Mouse (Mus musculus) hindbrain, embryonic 16.5 days (tissue): ENCODE results near the gene Pdia5. TPM values are rescaled to one million over a fixed set of nuclear protein-coding genes. Genes with fewer than 3 reads are reported as not detected.

Source experiments
- ATAC-seq: fragments of 200-750 bp; cut with Nextera tagmentation; 2 replicates; pipeline ENCODE4 v1.8.0; 2017; ENCODE audit warnings: moderate TSS enrichment, moderate library complexity
- H3K27ac ChIP-seq: fragments of 300-500 bp; sonication (generic); 2 replicates; pipeline ENCODE4 v1.5.1; 2014; ENCODE audit warnings: low read depth, mild to moderate bottlenecking, control low read depth, low read length, moderate library complexity
- H3K27me3 ChIP-seq: fragments of 300-500 bp; sonication (generic); replicated peaks from 2 replicates; pipeline ENCODE4 v1.6.1; 2014; ENCODE audit warnings: low read length; ENCODE audit not compliant: control insufficient read depth, insufficient read depth
- H3K36me3 ChIP-seq: fragments of 300-500 bp; sonication (generic); 2 replicates; pipeline ENCODE4 v1.6.1; 2014; ENCODE audit warnings: mild to moderate bottlenecking, low read length, moderate library complexity, mixed read lengths; ENCODE audit not compliant: control insufficient read depth, insufficient read depth
- H3K4me1 ChIP-seq: fragments of 300-500 bp; sonication (generic); 2 replicates; pipeline ENCODE4 v1.6.1; 2014; ENCODE audit warnings: low read depth, low read length; ENCODE audit not compliant: control insufficient read depth, insufficient read depth
- H3K4me2 ChIP-seq: fragments of 300-500 bp; sonication (generic); 2 replicates; pipeline ENCODE4 v1.6.1; 2014; ENCODE audit warnings: mild to moderate bottlenecking, low read length, control low read depth, moderate library complexity
- H3K4me3 ChIP-seq: fragments of 300-500 bp; sonication (generic); 2 replicates; pipeline ENCODE4 v1.5.1; 2014; ENCODE audit warnings: mild to moderate bottlenecking, low read length, control low read depth, moderate library complexity
- H3K9ac ChIP-seq: fragments of 300-500 bp; sonication (generic); 2 replicates; pipeline ENCODE4 v1.6.1; 2014; ENCODE audit warnings: low read depth, mild to moderate bottlenecking, control low read depth, low read length, moderate library complexity
- H3K9me3 ChIP-seq: fragments of 300-500 bp; sonication (generic); 2 replicates; pipeline ENCODE4 v1.6.1; 2014; ENCODE audit warnings: mild to moderate bottlenecking, low read length, moderate library complexity; ENCODE audit not compliant: control insufficient read depth
- WGBS: fragments of 180-500 bp; shearing (Covaris S2); extraction: QIAGEN DNeasy Blood & Tissue Kit; methylation state at CpG from one replicate; pipeline ENCODE4 v1.1.7; 2014; 5-methylcytosine and 5-hydroxymethylcytosine counted together
- polyA plus RNA-seq: library from polyadenylated mRNA; unstranded; fragments of >200 nt; fragmentation: Nextera tagmentation; extraction: Ambion mirVana; gene quantifications from 2 replicates; pipeline ENCODE4 v1.2.1, GENCODE M21; 2015

The Pdia5 gene
- polyA plus RNA-seq, 1 experiment from 2014 or later, result 12.8 TPM

DNA sequence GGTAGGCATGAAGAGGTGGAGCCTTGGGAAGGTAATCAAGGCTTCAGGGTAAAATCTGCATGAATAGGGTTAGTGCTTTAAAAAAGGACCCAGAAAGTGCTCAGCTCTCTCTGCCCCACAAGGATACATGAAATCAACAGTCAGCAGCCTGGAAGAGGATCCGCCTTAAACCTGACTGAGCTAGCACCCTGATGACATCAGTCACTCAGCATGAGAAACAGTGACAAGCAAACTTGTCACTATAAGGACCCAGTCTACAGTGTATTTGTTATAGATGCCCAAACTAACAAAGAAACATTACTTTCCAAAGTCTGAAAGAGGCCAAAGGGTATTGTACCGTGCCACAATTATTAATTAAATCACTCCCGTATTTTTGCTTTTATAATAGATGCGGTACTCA lies 2.9 kb downstream of the Pdia5 start:
- Histone ChIP-seq H3K9ac (no peak overlapping the region), H3K4me1 (peaks cover 14% of the 10 kb centered on the region), H3K27me3 (no peaks in the 10 kb centered on the region), H3K27ac (no peak overlapping the region), H3K4me2 (no peak overlapping the region), H3K9me3 (no peaks in the 10 kb centered on the region), H3K4me3 (no peak overlapping the region), H3K36me3 (no peaks in the 10 kb centered on the region)
- ATAC-seq, result no peak
- 80% methylated on average over 4 of the region's 4 CpGs for WGBS

DNA sequence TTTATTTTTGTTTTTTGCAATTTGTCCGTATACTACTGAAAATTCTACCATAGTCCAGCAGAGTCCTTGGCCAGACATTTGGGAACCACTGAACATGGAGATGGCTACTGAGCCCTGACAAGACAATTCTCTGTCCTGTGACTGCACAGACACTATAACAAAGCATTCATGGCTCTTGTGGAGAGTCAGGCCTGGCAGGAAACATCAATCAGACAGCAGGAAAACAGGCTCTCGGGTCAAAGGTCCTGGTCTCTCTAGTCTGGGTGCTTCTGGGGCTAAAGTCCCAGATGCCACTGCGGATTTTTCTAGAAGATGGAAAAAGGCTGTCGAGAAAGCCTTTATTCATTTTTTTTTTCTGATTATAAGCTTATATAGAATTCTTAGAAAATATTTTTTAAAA lies 3.6 kb downstream of the Pdia5 start:
- 22% methylated on average over 4 of the region's 4 CpGs for WGBS
- Histone ChIP-seq H3K9ac (no peak overlapping the region), H3K27ac (no peak overlapping the region), H3K9me3 (no peaks in the 10 kb centered on the region), H3K4me3 (no peak overlapping the region), H3K27me3 (no peaks in the 10 kb centered on the region), H3K4me2 (no peak overlapping the region), H3K36me3 (no peaks in the 10 kb centered on the region), H3K4me1 (peaks cover 14% of the 10 kb centered on the region)
- no peak for ATAC-seq

DNA sequence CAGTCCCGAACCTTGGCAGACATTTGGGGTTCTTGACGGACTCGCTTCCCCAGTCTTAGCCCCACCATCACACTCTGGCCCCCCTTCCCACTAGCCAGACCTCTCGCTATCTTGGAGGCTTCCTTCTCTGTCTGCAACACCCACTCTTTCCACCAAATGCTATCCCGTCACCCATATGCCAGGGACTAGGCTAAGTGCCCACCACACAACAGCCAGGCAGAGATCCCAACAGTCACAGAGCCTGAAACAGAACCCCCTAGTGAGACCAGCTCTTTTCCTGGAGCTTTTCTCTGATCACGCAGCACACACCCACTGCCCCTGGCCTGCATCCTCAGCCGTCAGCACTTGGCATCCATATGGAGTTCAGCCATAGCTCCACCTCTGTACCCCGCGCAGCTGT lies 5.0 kb downstream of the Pdia5 start:
- Histone ChIP-seq H3K27me3 (no peaks in the 10 kb centered on the region), H3K36me3 (no peaks in the 10 kb centered on the region), H3K4me2 (no peak overlapping the region), H3K4me1 (peaks cover 13% of the 10 kb centered on the region), H3K9ac (no peak overlapping the region), H3K27ac (no peak overlapping the region), H3K4me3 (no peak overlapping the region), H3K9me3 (no peaks in the 10 kb centered on the region)
- no peak; the same call in 1 of the 2 replicates for ATAC-seq
- 70% methylated on average over 9 of the region's 9 CpGs for WGBS

DNA sequence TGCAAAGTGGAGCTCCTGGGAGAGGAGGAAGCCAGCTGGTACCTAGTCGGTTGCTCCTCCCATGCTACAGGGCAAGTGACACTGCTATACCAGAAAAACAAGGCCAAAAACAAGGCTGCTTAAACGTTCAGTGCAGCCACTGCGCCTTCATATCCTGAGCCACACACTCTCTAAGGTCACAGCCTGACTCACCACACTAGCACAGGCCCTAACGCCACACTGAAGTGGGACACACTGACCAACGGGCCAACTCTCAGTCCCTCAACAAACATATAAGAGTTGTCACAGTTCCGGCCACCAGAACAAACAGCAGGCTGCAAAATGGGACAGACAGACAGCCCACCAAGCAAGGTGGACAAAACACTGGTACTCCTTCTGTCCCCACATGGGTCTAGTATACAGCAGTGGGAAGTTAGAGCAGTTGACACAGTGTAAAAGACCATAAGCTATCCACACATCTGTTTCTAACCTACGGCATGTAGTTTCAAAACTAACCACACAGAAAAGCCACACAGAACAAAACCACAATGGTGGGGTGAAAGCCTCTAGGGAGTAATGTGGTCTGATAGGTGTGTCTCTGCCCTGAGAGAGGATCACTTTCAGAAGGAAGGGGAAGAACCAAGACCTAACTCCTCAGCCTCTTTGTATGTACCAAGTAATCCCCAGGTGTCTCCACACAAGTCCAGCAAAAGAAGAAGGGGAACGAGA lies 6.0 kb downstream of the Pdia5 start:
- H3K9me3 ChIP-seq, result no peaks in the 10 kb centered on the region
- H3K36me3 ChIP-seq, result no peaks in the 10 kb centered on the region
- H3K27me3 ChIP-seq, result no peaks in the 10 kb centered on the region
- H3K4me2 ChIP-seq, result no peak overlapping the region
- WGBS, result 61% methylated on average over 8 of the region's 8 CpGs
- H3K4me1 ChIP-seq, result peaks cover 15% of the 10 kb centered on the region
- H3K4me3 ChIP-seq, result no peak overlapping the region
- H3K9ac ChIP-seq, result no peak overlapping the region
- no peak overlapping the region for H3K27ac ChIP-seq
- no peak for ATAC-seq

DNA sequence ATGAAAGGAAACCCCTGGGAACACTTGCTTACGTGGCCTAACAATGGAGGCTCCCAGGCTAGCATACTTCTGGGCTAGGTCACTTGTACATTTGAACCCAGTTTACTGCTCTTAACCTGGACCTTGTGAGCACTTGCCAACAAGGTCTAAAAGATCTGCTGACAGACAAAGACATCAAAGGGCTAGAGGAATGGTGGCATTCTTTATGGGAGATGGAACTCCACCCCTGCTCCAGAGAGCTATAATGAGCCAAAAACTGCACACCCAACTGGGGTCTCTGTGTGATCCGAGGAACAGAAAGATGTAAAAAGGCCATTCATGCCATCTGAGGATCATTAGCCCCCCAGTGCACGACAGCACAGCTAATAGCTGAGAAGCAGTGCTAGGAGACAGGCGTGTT lies 6.6 kb downstream of the Pdia5 start:
- no peaks in the 10 kb centered on the region for H3K36me3 ChIP-seq
- H3K4me3 ChIP-seq, result no peak overlapping the region
- H3K9ac ChIP-seq, result no peak overlapping the region
- WGBS, result 14% methylated on average over 4 of the region's 4 CpGs
- H3K27ac ChIP-seq, result no peak overlapping the region
- H3K4me1 ChIP-seq, result peaks cover 16% of the 10 kb centered on the region
- H3K4me2 ChIP-seq, result no peak overlapping the region
- no peak for ATAC-seq
- no peaks in the 10 kb centered on the region for H3K9me3 ChIP-seq
- H3K27me3 ChIP-seq, result no peaks in the 10 kb centered on the region

DNA sequence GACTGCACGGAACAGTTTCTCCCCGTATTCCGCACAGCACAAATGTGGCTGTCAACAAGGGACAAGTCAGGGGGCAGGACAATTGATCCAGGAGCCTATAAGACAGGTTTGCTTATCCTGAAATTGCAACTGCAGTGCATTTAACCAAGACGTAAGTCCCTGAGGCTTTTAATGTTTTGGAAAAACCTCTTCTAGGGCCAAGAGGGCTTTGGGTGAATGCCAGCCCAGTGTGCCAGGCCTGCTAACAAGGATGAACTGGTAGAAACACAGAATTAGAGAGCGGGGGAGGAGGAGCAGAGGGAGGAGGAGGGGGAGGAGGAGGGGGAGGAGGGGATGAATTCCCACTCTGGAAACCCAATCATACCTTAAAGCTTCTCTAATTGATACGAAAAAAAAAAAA lies 11.4 kb downstream of the Pdia5 start:
- Histone ChIP-seq H3K4me1 (peaks cover 6% of the 10 kb centered on the region), H3K27ac (no peak overlapping the region), H3K9ac (no peak overlapping the region), H3K27me3 (no peaks in the 10 kb centered on the region), H3K36me3 (no peaks in the 10 kb centered on the region), H3K4me2 (no peak overlapping the region), H3K4me3 (no peak overlapping the region), H3K9me3 (no peaks in the 10 kb centered on the region)
- 50% methylated on average over 6 of the region's 6 CpGs for WGBS
- ATAC-seq, result no peak

DNA sequence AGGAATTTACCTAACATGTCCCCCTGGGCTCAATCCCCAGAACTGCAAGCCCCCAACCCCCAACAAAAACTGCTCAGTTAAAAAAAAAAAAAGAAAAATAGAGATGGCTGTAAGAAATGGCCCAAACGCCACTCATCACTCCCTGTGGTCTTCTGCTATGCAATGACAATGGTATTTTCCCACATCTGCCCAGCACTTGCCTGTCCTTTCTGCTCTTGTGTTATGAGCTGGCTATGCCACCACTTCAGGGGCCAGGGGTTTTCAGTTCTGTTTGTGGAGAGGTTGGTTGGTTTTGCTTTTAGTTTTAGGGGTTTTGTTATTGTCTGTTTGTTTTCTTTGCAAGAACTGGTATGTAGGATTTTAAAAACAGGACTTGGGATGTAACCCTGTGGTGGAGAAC lies 13.4 kb downstream of the Pdia5 start:
- Histone ChIP-seq H3K4me1 (peaks cover 4% of the 10 kb centered on the region; the same call in 1 of the 2 replicates), H3K9ac (no peak overlapping the region), H3K27me3 (no peaks in the 10 kb centered on the region), H3K27ac (no peak overlapping the region), H3K4me2 (no peak overlapping the region), H3K9me3 (no peaks in the 10 kb centered on the region), H3K4me3 (no peak overlapping the region), H3K36me3 (no peaks in the 10 kb centered on the region)
- WGBS, result 70% methylated on average over 1 of the region's 1 CpGs
- ATAC-seq, result no peak

DNA sequence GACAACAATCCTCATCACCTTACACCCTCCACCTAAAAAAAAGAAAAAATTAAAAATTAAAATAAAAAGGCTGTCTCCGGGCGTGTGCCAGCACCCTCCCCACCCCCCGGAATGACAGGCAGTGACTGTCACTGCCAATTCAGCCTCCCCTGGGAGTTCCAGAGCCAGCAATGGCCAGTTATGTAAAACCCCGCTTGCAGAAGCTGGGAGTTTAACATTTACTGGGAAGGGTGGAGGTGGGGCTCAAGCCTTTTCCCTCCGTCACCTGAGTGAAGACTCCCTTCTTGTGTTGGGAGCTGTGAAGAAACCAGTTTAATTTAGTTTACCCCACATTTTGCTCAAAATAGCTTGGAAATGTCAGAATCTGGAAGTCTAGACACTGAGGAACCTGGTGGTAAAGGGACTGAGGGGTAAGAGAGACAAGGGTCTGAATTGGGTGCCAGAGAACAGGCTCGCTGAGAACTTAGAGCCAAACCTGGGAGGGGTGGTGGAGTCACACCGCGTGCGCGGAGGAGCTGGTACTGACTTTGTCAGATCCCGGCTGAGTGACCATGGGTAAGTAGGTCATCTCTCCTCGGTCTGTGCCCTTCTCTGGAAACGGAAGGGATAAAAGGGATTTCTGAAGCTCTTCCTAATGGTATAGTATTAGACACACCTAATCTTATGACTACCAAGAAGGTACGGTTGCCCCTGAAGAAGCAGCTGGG lies 18.0 kb downstream of the Pdia5 start:
- no peaks in the 10 kb centered on the region; the same call in 1 of the 2 replicates for H3K4me1 ChIP-seq
- no peak overlapping the region for H3K27ac ChIP-seq
- 88% methylated on average over 14 of the region's 14 CpGs for WGBS
- no peaks in the 10 kb centered on the region for H3K36me3 ChIP-seq
- ATAC-seq, result no peak
- no peak overlapping the region for H3K9ac ChIP-seq
- no peak overlapping the region for H3K4me2 ChIP-seq
- no peak overlapping the region for H3K4me3 ChIP-seq
- no peaks in the 10 kb centered on the region for H3K9me3 ChIP-seq
- no peaks in the 10 kb centered on the region for H3K27me3 ChIP-seq

DNA sequence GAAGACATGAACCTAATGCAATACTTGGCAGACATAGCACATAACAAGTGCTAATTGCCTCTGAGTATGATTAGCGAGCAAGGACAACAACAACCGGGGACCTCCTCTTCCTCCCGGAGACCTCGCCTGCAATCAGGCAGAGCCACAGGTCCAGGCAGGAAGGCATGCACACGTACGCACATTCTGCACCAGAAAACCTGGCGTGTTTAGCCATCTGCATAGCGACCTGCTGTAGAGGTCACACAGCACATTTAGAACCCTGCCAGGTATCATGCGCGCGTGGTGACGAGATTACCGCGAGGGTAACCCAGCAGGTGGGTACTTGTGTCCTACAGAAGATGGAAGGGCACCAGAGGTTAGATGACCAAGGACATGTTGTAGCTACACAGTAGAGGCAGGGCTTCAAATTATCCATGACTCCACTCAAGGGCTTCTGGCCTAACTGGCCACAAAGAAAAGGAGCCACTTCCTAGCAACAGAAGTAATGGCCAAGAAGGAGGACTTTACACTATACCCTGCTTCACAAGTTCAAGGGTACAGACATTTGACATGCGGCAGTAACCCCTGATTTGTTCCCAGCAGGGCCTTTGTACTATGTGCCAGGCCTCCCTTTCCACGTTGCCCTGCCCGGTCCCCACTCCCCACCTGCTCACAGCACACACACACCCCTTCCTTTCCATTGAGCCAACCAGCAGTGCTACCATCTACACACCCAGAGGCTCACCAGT lies 18.7 kb downstream of the Pdia5 start:
- H3K36me3 ChIP-seq, result no peaks in the 10 kb centered on the region
- H3K4me3 ChIP-seq, result no peak overlapping the region
- H3K27ac ChIP-seq, result no peak overlapping the region
- no peak overlapping the region for H3K4me2 ChIP-seq
- H3K9me3 ChIP-seq, result no peaks in the 10 kb centered on the region
- no peaks in the 10 kb centered on the region for H3K27me3 ChIP-seq
- H3K9ac ChIP-seq, result no peak overlapping the region
- no peaks in the 10 kb centered on the region; the same call in 1 of the 2 replicates for H3K4me1 ChIP-seq
- no peak for ATAC-seq
- WGBS, result 80% methylated on average over 17 of the region's 17 CpGs
